Mouse (Mus musculus) liver, adult 2 months (tissue): Measurements from ENCODE around the gene Nf1. TPM values are rescaled to one million over a fixed set of nuclear protein-coding genes. Genes with fewer than 3 reads are reported as not detected.
A peak's percentile ranks its signal among the peaks of the same experiment; 100 is the strongest.

Source experiments
- DNase-seq: peaks from one replicate; pipeline ENCODE4 v3.0.0-alpha.2; 2011; ENCODE audit warnings: low read depth, low spot score; ENCODE audit errors: extremely low read depth
- H3K27ac ChIP-seq: fragments of 200-500 bp; replicated peaks from 2 replicates; pipeline ENCODE4 v1.5.1; 2012; ENCODE audit warnings: low read depth, mild to moderate bottlenecking, control low read depth, inconsistent platforms, low read length; ENCODE audit not compliant: insufficient read depth
- H3K27me3 ChIP-seq: fragments of 200-500 bp; 2 replicates; pipeline ENCODE4 v1.6.1; 2012; ENCODE audit warnings: mild to moderate bottlenecking, moderate library complexity, low read length, inconsistent platforms; ENCODE audit not compliant: control insufficient read depth, insufficient read depth
- H3K36me3 ChIP-seq: fragments of 200-500 bp; 2 replicates; pipeline ENCODE4 v1.6.1; 2012; ENCODE audit warnings: low read length, inconsistent platforms; ENCODE audit not compliant: control insufficient read depth, insufficient read depth
- H3K4me1 ChIP-seq: fragments of 200-500 bp; 2 replicates; pipeline ENCODE4 v1.6.1; 2011; ENCODE audit warnings: low read length; ENCODE audit not compliant: control insufficient read depth, insufficient read depth
- H3K4me3 ChIP-seq: fragments of 200-500 bp; 2 replicates; pipeline ENCODE4 v1.5.1; 2011; ENCODE audit warnings: low read depth, mild to moderate bottlenecking, control low read depth, low read length, moderate library complexity; ENCODE audit not compliant: insufficient read depth
- H3K79me2 ChIP-seq: fragments of 200-500 bp; 2 replicates; pipeline ENCODE4 v1.6.1; 2012; ENCODE audit warnings: inconsistent platforms, mild to moderate bottlenecking, low read length, moderate library complexity; ENCODE audit not compliant: control insufficient read depth, insufficient read depth
- H3K9ac ChIP-seq: fragments of 200-500 bp; 2 replicates; pipeline ENCODE4 v1.6.1; 2012; ENCODE audit warnings: low read depth, mild to moderate bottlenecking, control low read depth, inconsistent platforms, low read length
- CTCF ChIP-seq: fragments of 200-500 bp; IDR thresholded peaks from 2 replicates; pipeline ENCODE4 v1.5.1; 2011; ENCODE audit warnings: low read depth, low read length, control low read depth
- POLR2A ChIP-seq: fragments of 200-500 bp; IDR thresholded peaks from 2 replicates; pipeline ENCODE4 v1.6.1; 2011; ENCODE audit warnings: low read length, control low read depth; ENCODE audit not compliant: insufficient read depth; ENCODE audit errors: extremely low read depth
- WGBS: fragments of 180-500 bp; shearing (Covaris S2); methylation state at CpG from one replicate; pipeline ENCODE4 v1.1.7; 2018; 5-methylcytosine and 5-hydroxymethylcytosine counted together
- polyA plus RNA-seq: library from polyadenylated mRNA; depleted of rRNA; stranded (reverse); fragments of >200 nt; gene quantifications from 2 replicates; pipeline ENCODE4 v1.2.3, GENCODE M21; 2012
- total RNA-seq: library from RNA; depleted of rRNA; stranded (reverse); fragments of >200 nt; gene quantifications from 2 replicates; pipeline ENCODE4 v1.2.3, GENCODE M21; 2014

The Nf1 gene
- total and polyA plus RNA-seq, 2 experiments = 5.5 to 21.1 TPM

GRCm38 (mm10) chr11:79306510-79306909, 33.0 kb upstream of the Nf1 start:
- H3K79me2 ChIP-seq = no peaks in the 10 kb centered on the region

GRCm38 (mm10) chr11:79306996-79307395, 32.5 kb upstream of the Nf1 start:
- Histone ChIP-seq H3K4me3 (no peak overlapping the region), H3K9ac (no peak overlapping the region), H3K27me3 (no peaks in the 10 kb centered on the region), H3K4me1 (0 out of 2 replicates have a peak, but pooled peaks cover 2% of the 10 kb centered on the region), H3K27ac (0 out of 2 replicates have a peak overlapping the region, but pooled peaks have one; percentile 3), H3K79me2 (no peaks in the 10 kb centered on the region), H3K36me3 (no peaks in the 10 kb centered on the region)
- TF ChIP-seq CTCF (no peak), POLR2A (no peak)
- WGBS = 60% methylated on average over 10 of the region's 10 CpGs
- DNase-seq = no peak

More at GRCm38 (mm10) chr11:79306510-79306909, 33.0 kb upstream of the Nf1 start:
- 72% methylated on average over 7 of the region's 7 CpGs for WGBS
- H3K27ac ChIP-seq = 0 out of 2 replicates have a peak overlapping the region, but pooled peaks have one; percentile 3
- no peaks in the 10 kb centered on the region for H3K36me3 ChIP-seq
- H3K4me1 ChIP-seq = 0 out of 2 replicates have a peak, but pooled peaks cover 2% of the 10 kb centered on the region
- no peaks in the 10 kb centered on the region for H3K27me3 ChIP-seq
- TF ChIP-seq CTCF = no peak
- TF ChIP-seq POLR2A = no peak
- 0 out of 2 replicates have a peak overlapping the region, but pooled peaks have one; percentile 14 for H3K9ac ChIP-seq
- DNase-seq = no peak
- no peak overlapping the region for H3K4me3 ChIP-seq

GRCm38 (mm10) chr11:79307560-79308200, 31.8 kb upstream of the Nf1 start:
- Histone ChIP-seq H3K36me3 (no peaks in the 10 kb centered on the region), H3K4me3 (no peak overlapping the region), H3K27ac (no peak overlapping the region; the same call in 1 of the 2 replicates), H3K9ac (no peak overlapping the region), H3K27me3 (no peaks in the 10 kb centered on the region), H3K4me1 (0 out of 2 replicates have a peak, but pooled peaks cover 2% of the 10 kb centered on the region), H3K79me2 (no peaks in the 10 kb centered on the region)
- TF ChIP-seq POLR2A (no peak), CTCF (no peak)
- no peak for DNase-seq
- 69% methylated on average over 9 of the region's 9 CpGs for WGBS

DNA sequence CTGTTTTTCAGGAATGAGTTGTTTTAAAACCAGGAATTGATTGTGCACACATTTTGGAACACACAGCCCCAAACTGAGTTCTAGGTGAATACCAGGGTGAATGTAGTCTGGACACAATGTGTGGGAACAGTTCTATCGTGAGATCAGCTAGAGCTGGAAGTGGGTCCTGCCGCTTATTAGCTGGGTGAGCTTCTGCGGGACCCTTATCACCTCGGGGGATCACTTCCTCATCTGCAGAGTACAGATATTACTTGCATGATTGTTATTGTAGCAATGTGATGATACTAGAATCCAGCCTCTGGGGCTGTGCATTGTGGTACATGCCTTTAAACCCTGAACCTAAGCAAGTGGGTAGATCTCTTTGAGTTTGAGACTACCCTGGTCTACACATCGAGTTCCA, 29.0 kb upstream of the Nf1 start:
- WGBS = 84% methylated on average over 5 of the region's 5 CpGs
- no peak overlapping the region for H3K4me3 ChIP-seq
- H3K79me2 ChIP-seq = no peaks in the 10 kb centered on the region
- 0 out of 2 replicates have a peak, but pooled peaks cover 2% of the 10 kb centered on the region for H3K4me1 ChIP-seq
- H3K36me3 ChIP-seq = no peaks in the 10 kb centered on the region
- H3K27me3 ChIP-seq = no peaks in the 10 kb centered on the region
- no peak for DNase-seq
- H3K27ac ChIP-seq = no peak overlapping the region
- no peak overlapping the region for H3K9ac ChIP-seq
- TF ChIP-seq CTCF (no peak), POLR2A (no peak)

DNA sequence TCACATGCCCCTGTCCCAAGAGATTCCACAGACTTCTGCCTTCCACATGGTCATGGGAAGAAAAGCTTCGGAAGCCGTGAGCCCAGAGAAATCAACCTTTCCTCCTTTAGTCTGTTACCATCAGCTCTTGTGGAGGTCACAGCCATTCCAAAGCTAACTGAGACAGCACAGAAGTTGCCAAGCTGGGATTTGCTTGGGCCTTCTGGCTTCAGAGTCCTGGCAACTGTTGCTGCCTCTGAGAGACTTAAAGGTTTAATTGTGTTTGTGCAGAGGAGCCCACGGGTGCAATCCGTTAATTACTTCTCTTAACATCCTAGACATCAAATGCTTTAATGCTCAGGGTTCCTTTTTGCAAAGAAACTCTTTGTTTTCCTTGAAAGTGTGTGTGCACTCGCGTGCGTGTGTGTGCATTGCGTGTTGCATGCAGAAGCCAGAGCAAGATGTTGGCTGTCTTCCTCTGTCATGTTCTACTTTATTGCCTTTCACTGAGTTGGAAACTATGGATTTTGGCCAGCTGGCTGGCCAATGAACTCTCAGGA, 22.6 kb upstream of the Nf1 start:
- Histone ChIP-seq H3K4me3 (no peak overlapping the region), H3K79me2 (no peaks in the 10 kb centered on the region), H3K27me3 (no peaks in the 10 kb centered on the region), H3K27ac (no peak overlapping the region), H3K9ac (no peak overlapping the region), H3K4me1 (no peaks in the 10 kb centered on the region; the same call in 1 of the 2 replicates), H3K36me3 (no peaks in the 10 kb centered on the region)
- TF ChIP-seq CTCF (no peak), POLR2A (no peak)
- WGBS = 94% methylated on average over 8 of the region's 8 CpGs
- no peak for DNase-seq

GRCm38 (mm10) chr11:79319807-79320206, 19.7 kb upstream of the Nf1 start:
- Histone ChIP-seq H3K4me1 (no peaks in the 10 kb centered on the region; the same call in 1 of the 2 replicates), H3K27me3 (no peaks in the 10 kb centered on the region), H3K79me2 (no peaks in the 10 kb centered on the region), H3K27ac (no peak overlapping the region), H3K36me3 (no peaks in the 10 kb centered on the region), H3K9ac (no peak overlapping the region), H3K4me3 (no peak overlapping the region)
- WGBS = 45% methylated on average over 7 of the region's 7 CpGs
- DNase-seq = no peak
- no peak for TF ChIP-seq CTCF
- TF ChIP-seq POLR2A = no peak
